Comparison of ENCODE assay signal across 8 mouse cellular contexts in the genomic region with DNA sequence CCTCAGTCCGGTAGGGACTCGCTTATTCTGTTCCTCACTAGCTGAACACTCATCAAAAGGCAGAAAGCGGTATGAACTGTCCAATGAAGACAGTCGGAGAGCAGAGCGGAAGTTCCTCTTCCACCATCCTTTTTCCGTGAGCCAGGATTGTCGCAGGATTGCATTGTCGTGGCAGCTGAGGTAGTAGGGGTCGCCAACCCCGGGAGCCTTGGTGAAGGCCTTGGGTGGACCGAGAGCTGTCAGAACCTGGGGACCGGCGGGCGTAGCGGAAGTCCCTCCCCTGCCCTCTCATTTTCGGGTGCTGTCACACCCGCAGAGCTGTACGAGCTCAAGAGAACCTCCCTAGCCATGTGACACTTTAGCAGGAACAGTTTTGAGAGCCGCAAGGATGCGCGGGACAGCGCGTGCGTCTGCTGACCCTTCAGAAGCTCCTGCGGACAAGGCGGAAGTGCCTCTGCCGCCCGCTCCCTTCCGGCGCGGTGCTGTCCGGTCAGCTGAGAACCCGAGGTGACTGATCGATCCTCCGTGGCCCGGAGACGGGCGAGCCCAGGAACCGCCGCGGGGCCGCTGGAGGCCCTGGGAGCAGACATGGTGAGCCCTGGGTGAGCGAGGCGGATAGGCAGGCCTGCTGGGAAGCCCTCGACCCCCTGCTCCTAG. TPM values are rescaled to one million over a fixed set of nuclear protein-coding genes. Genes with fewer than 3 reads are reported as not detected.
DNase-seq lines count a peak whose midpoint lies in the region; ATAC-seq lines count a peak whose summit lies in the region.

A gene (plus strand): TSS at position 402 of the 657 bp plus-strand sequence.

- no peaks in the 10 kb centered on the region; the same call in 1 of the 2 replicates for H3K27me3 ChIP-seq in hindbrain, embryonic 14.5 days (ENCODE audit: control insufficient read depth, insufficient read depth, low read length)

- H3K36me3 ChIP-seq in hindbrain, embryonic 14.5 days (replicated peaks; ENCODE audit: control insufficient read depth, insufficient read depth) = 0 out of 2 replicates have a peak, but pooled peaks cover 11% of the 10 kb centered on the region

- peak within 1 kb of the TSS; percentile 78 for H3K27ac ChIP-seq in hindbrain, embryonic 14.5 days

- peaks cover 10% of the 10 kb centered on the region; the same call in 1 of the 2 replicates for H3K4me1 ChIP-seq in hindbrain, embryonic 14.5 days (replicated peaks; ENCODE audit: control insufficient read depth, insufficient read depth, low read length)

- H3K4me2 ChIP-seq in hindbrain, embryonic 14.5 days (replicated peaks) = peak within 1 kb of the TSS; percentile 76

- 4% methylated on average over 41 of the region's 45 CpGs for WGBS in hindbrain, embryonic 14.5 days

- peaks cover 23% of the 10 kb centered on the region for H3K9me3 ChIP-seq in hindbrain, embryonic 14.5 days (ENCODE audit: control insufficient read depth, low read length)

- peak within 1 kb of the TSS; percentile 81 for H3K9ac ChIP-seq in hindbrain, embryonic 14.5 days

- peak within 1 kb of the TSS; percentile 57 for H3K4me3 ChIP-seq in hindbrain, embryonic 14.5 days (replicated peaks; ENCODE audit: low read length)

- peak; percentile 54 for DNase-seq in ZHBTc4 (ENCODE audit: low read depth, low spot score)
- peak; percentile 29 to 53 for DNase-seq in cerebellum, postnatal 4 days (ENCODE audit: low spot score in 2 of 2)
- peak; percentile 75 for DNase-seq in frontal cortex, postnatal 36 days (ENCODE audit: low spot score in 2 of 2)
- DNase-seq in hindbrain, embryonic 14.5 days (ENCODE audit: low spot score) = peak; percentile 67
- peak; percentile 73 to 74 for DNase-seq in layer of hippocampus, postnatal 36 days
- peak; percentile 76 for DNase-seq in lung, postnatal 25 days (ENCODE audit: low spot score)
- DNase-seq in retina, adult 2 months (ENCODE audit: low read depth, low spot score) = peak; percentile 54
- peak; percentile 64 for DNase-seq in thymus, postnatal 25 days

- peak; percentile 95 for ATAC-seq in hindbrain, embryonic 14.5 days (ENCODE audit: low FRiP score)

RNA-seq across cellular contexts. Expression of the gene that starts here (rescaled TPM):
- 9.8 and 10.4 TPM in 2 replicates for polyA plus RNA-seq in hindbrain, embryonic 14.5 days (2014; fragmentation: Nextera tagmentation; extraction: Ambion mirVana)
- 10 to 100 TPM; 10.4 to 13.1 TPM for total RNA-seq in layer of hippocampus, postnatal 36 days (2021)

Comparison
In these comparisons a context has a peak if more than half of its experiments do, and no peak if none do; other contexts are left out.
1. Peak in every context shown above with its lines: DNase-seq, ATAC-seq, H3K4me3 ChIP-seq and H3K27ac ChIP-seq.